Mouse (Mus musculus): ENCODE measurements around the gene Pnma1. TPM values are rescaled to one million over a fixed set of nuclear protein-coding genes. Genes with fewer than 3 reads are reported as not detected.

Pnma1 gene
- polyA plus RNA-seq, 1 experiment from 2014 or later, result 3.8 TPM

DNA sequence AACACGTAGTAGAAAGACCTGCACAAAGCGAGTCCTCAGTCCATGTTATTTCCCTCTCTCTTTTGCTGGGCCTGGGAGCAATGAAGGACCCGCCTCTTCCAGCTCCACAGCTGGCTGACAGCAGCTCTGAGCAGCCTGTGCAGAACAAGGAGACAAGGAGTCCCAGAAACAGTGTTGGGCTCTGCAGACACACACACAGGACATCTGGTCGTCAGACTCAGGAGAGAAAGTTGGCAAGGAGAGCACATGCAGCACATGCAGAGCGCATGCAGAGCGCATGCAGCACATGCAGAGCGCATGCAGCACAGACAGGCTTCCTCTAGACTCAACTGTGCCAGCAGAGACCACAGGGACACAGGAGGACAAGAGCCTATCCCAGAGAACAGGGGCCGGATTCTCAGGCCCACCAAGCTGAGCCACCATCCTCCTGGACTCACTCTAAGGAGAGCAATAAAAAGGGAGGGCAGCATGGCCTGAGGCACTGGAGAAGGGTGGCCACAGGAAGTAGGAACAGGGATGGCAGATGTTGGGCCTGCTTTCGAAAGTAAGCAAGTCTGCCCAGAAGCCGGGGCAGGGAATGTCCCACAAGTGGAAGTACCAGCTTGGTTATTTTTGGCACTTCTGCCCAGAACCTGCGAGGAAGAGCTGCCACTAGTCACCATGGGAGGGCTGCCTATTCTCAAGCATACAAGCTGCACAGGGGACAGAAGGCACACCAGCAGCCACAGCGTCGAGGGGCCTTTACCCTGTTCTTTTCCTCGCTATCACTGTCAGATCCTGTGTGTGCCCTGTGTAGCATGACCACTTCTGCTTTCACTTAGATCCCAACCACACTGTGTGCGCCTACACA is 39.7 kb upstream of the Pnma1 start:
- Histone ChIP-seq H3K9ac (replicated peaks) (no peak overlapping the region), H3K36me3 (no peaks in the 10 kb centered on the region), H3K4me1 (peaks cover 74% of the 10 kb centered on the region), H3K9me3 (replicated peaks) (no peaks in the 10 kb centered on the region), H3K27me3 (replicated peaks) (no peaks in the 10 kb centered on the region), H3K27ac (replicated peaks) (peak overlapping the region; percentile 67), H3K4me2 (no peak overlapping the region), H3K4me3 (replicated peaks) (no peak overlapping the region)
- ATAC-seq (ENCODE audit: low FRiP score), result no peak
- 63% methylated on average over 15 of the region's 15 CpGs for WGBS

DNA sequence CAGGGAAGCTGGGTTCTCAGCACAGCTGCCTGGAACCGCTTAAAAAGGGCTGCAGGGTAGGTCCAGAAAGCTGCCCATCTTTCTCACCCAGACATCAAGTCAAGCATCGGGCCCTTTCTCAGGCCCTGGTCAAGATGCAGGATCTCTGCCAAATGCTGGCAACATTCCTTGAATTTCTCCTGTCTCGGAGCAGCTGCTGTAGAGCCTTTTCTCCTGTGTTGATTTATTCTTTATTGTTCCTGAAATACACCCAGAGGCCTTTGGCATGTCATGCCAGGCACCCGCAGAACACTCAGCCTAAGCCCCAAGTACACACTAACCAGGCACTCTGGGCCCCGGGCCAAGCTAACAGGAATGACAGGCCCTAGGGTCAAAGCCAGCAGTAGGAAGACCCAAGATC is 38.7 kb upstream of the Pnma1 start:
- no peak for ATAC-seq (ENCODE audit: low FRiP score)
- no peak overlapping the region for H3K4me2 ChIP-seq
- no peaks in the 10 kb centered on the region for H3K9me3 ChIP-seq (replicated peaks)
- H3K4me1 ChIP-seq, result peaks cover 74% of the 10 kb centered on the region
- H3K36me3 ChIP-seq, result no peaks in the 10 kb centered on the region
- H3K27ac ChIP-seq (replicated peaks), result peak overlapping the region; percentile 41
- H3K4me3 ChIP-seq (replicated peaks), result no peak overlapping the region
- H3K9ac ChIP-seq (replicated peaks), result no peak overlapping the region
- H3K27me3 ChIP-seq (replicated peaks), result no peaks in the 10 kb centered on the region
- 49% methylated on average over 5 of the region's 5 CpGs for WGBS

- 54% methylated on average over 3 of the region's 3 CpGs for WGBS
- H3K27me3 ChIP-seq (replicated peaks), result no peaks in the 10 kb centered on the region
- no peak overlapping the region for H3K4me3 ChIP-seq (replicated peaks)
- H3K27ac ChIP-seq (replicated peaks), result peak overlapping the region; percentile 41
- no peak for ATAC-seq (ENCODE audit: low FRiP score)
- H3K9ac ChIP-seq (replicated peaks), result no peak overlapping the region
- no peak overlapping the region for H3K4me2 ChIP-seq
- H3K36me3 ChIP-seq, result no peaks in the 10 kb centered on the region
- H3K9me3 ChIP-seq (replicated peaks), result no peaks in the 10 kb centered on the region
- peaks cover 74% of the 10 kb centered on the region for H3K4me1 ChIP-seq
These were observed 38.2 kb upstream of the Pnma1 start for GRCm38 (mm10) chr12:84186536-84186935.

DNA sequence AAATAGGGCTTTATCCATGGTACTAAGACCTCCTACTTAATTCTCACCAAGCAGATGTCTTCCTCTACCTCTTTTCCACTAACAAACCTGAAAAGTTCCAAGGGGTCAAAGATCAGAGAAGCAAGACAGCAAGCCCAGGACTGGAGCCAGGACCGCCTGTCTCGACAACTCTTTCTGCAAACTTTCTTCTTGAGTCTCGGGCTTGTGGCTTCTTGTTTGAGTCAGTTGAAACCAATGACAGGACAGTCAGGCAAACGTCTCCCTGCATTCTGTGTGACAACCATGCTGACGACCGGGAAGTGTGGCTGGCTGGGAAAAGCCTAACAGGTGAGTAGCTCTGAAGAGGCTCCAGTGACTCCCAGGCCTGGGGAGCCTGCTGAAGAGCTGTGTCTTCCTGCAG is 37.3 kb upstream of the Pnma1 start:
- Histone ChIP-seq H3K36me3 (no peaks in the 10 kb centered on the region), H3K27ac (replicated peaks) (no peak overlapping the region), H3K4me2 (no peak overlapping the region), H3K4me1 (peaks cover 74% of the 10 kb centered on the region), H3K9me3 (replicated peaks) (no peaks in the 10 kb centered on the region), H3K9ac (replicated peaks) (no peak overlapping the region), H3K27me3 (replicated peaks) (no peaks in the 10 kb centered on the region), H3K4me3 (replicated peaks) (no peak overlapping the region)
- ATAC-seq (ENCODE audit: low FRiP score), result no peak
- 76% methylated on average over 6 of the region's 6 CpGs for WGBS

DNA sequence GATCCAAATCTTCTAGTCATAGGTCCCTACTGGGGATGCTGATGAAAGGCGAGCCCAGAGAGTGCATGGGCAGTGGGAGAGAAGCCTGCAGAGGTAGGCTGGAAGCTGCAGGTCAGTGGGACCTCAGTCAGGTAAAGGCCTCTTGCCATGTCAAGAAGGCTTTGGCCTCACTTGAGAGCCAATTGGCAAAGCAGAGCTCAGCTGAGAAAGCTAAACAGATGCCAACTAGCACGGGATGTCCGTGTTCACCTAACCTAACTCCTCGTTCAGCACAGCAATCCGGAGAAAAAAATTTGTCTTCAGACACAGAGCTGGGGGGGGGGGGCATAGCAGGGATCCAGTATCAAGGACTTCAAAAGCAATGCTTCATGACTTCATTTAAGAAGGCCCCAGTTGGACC is 36.7 kb upstream of the Pnma1 start:
- 90% methylated on average over 5 of the region's 5 CpGs for WGBS
- H3K4me1 ChIP-seq, result peaks cover 74% of the 10 kb centered on the region
- no peak overlapping the region for H3K4me2 ChIP-seq
- ATAC-seq (ENCODE audit: low FRiP score), result no peak
- no peak overlapping the region for H3K9ac ChIP-seq (replicated peaks)
- H3K4me3 ChIP-seq (replicated peaks), result no peak overlapping the region
- no peak overlapping the region for H3K27ac ChIP-seq (replicated peaks)
- no peaks in the 10 kb centered on the region for H3K9me3 ChIP-seq (replicated peaks)
- no peaks in the 10 kb centered on the region for H3K36me3 ChIP-seq
- H3K27me3 ChIP-seq (replicated peaks), result no peaks in the 10 kb centered on the region

DNA sequence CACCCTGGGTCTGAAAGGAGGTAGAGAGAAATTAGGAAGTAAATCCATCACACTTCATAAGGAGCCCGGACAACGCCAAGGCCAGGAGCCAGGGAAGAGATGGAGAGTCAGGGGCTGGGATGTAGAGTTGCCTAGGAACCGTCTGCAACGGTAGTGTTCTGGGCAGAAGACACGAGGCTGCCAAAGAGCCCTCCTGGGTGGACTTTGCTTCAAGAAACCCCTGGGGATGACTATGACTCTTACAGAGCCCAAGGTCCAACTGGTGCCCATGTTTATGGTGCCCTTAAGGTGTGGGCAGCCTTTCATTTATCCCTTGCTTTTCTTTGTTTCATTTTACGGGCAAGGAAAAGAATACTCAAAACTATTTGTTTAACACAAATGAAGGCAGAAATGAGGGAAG is 33.7 kb upstream of the Pnma1 start:
- Histone ChIP-seq H3K27ac (replicated peaks) (no peak overlapping the region), H3K9ac (replicated peaks) (no peak overlapping the region), H3K4me2 (peak overlapping the region; percentile 17), H3K4me3 (replicated peaks) (no peak overlapping the region), H3K4me1 (peaks cover 62% of the 10 kb centered on the region), H3K27me3 (replicated peaks) (no peaks in the 10 kb centered on the region), H3K9me3 (replicated peaks) (no peaks in the 10 kb centered on the region), H3K36me3 (no peaks in the 10 kb centered on the region)
- 30% methylated on average over 6 of the region's 6 CpGs for WGBS
- 0 out of 2 replicates have a peak, but pooled peaks have one; percentile 30 for ATAC-seq (ENCODE audit: low FRiP score)

- peak; percentile 67 for ATAC-seq (ENCODE audit: low FRiP score)
These were observed 32.6 kb upstream of the Pnma1 start for GRCm38 (mm10) chr12:84180701-84181435.

GRCm38 (mm10) chr12:84180090-84180489 is 31.8 kb upstream of the Pnma1 start:
- Histone ChIP-seq H3K4me3 (replicated peaks) (no peak overlapping the region), H3K9ac (replicated peaks) (no peak overlapping the region), H3K27ac (replicated peaks) (peak overlapping the region; percentile 38; the same call in 1 of the 2 replicates), H3K36me3 (no peaks in the 10 kb centered on the region), H3K4me2 (no peak overlapping the region), H3K4me1 (peaks cover 69% of the 10 kb centered on the region), H3K9me3 (replicated peaks) (no peaks in the 10 kb centered on the region), H3K27me3 (replicated peaks) (no peaks in the 10 kb centered on the region)
- WGBS, result 66% methylated on average over 3 of the region's 3 CpGs
- no peak for ATAC-seq (ENCODE audit: low FRiP score)

More at GRCm38 (mm10) chr12:84180701-84181435, 32.6 kb upstream of the Pnma1 start:
- H3K4me3 ChIP-seq (replicated peaks), result no peak overlapping the region
- H3K9ac ChIP-seq (replicated peaks), result no peak overlapping the region
- no peaks in the 10 kb centered on the region for H3K36me3 ChIP-seq
- WGBS, result 47% methylated on average over 8 of the region's 8 CpGs
- H3K27me3 ChIP-seq (replicated peaks), result no peaks in the 10 kb centered on the region
- H3K9me3 ChIP-seq (replicated peaks), result no peaks in the 10 kb centered on the region
- H3K4me2 ChIP-seq, result peak overlapping the region; percentile 17
- peak overlapping the region; percentile 60; the same call in 1 of the 2 replicates for H3K27ac ChIP-seq (replicated peaks)
- peaks cover 63% of the 10 kb centered on the region for H3K4me1 ChIP-seq

- Histone ChIP-seq H3K27me3 (replicated peaks) (no peaks in the 10 kb centered on the region), H3K4me2 (no peak overlapping the region), H3K36me3 (peaks cover under 1% of the 10 kb centered on the region), H3K9me3 (replicated peaks) (no peaks in the 10 kb centered on the region), H3K9ac (replicated peaks) (no peak overlapping the region), H3K4me3 (replicated peaks) (no peak overlapping the region), H3K4me1 (peaks cover 72% of the 10 kb centered on the region), H3K27ac (replicated peaks) (no peak overlapping the region)
- ATAC-seq (ENCODE audit: low FRiP score), result no peak
- 74% methylated on average over 10 of the region's 10 CpGs for WGBS
These were observed 30.6 kb upstream of the Pnma1 start for GRCm38 (mm10) chr12:84178652-84179445.

DNA sequence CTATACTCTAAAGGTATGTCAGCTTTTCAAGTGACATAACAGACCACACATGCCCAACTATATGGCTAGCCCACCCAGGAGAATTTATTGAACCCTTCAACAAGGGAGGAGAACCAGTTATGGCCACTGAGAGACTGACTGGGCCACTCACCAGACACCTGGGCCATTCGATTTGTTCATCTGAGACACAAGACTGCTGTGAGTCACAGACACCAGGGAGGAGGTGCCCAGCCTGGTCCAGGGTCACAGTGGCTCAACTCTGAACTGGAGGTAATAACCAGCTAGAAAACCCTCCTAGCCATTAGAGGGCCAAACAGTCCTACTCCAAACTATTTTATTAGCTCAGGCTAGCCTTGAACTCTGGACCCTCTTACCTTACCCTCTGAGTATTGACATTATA is 29.8 kb upstream of the Pnma1 start:
- no peaks in the 10 kb centered on the region for H3K27me3 ChIP-seq (replicated peaks)
- peaks cover 9% of the 10 kb centered on the region for H3K36me3 ChIP-seq
- H3K9ac ChIP-seq (replicated peaks), result no peak overlapping the region
- H3K27ac ChIP-seq (replicated peaks), result no peak overlapping the region
- peaks cover 72% of the 10 kb centered on the region for H3K4me1 ChIP-seq
- H3K4me2 ChIP-seq, result no peak overlapping the region
- WGBS, result 58% methylated on average over 1 of the region's 1 CpGs
- no peak overlapping the region for H3K4me3 ChIP-seq (replicated peaks)
- no peaks in the 10 kb centered on the region for H3K9me3 ChIP-seq (replicated peaks)
- no peak for ATAC-seq (ENCODE audit: low FRiP score)
